Mouse (Mus musculus) erythroblast, embryonic 14.5 days (primary cell): Measurements from ENCODE around the gene Ptpn14.

Experiments used
- GATA1 ChIP-seq: IDR thresholded peaks from 2 replicates; pipeline ENCODE4 v1.6.1; 2012; ENCODE audit warnings: low read length, inconsistent platforms, mixed read lengths
- TAL1 ChIP-seq: IDR thresholded peaks from 3 replicates; pipeline ENCODE4 v1.6.1; 2012; ENCODE audit warnings: low read length, inconsistent platforms, mixed read lengths

GRCm38 (mm10) chr1:189820111-189820510 lies 92.0 kb downstream of the Ptpn14 start:
- TF ChIP-seq TAL1: no peak
- TF ChIP-seq GATA1: no peak
